Mouse (Mus musculus) CH12F3 (cell line): Measurements from ENCODE around the gene Chrm3.

Experiments used
- in situ Hi-C: fragments of 300-500 bp; cut with MboI; formaldehyde crosslinking; loops from 2 replicates; pipeline ENCODE4 v1.14.3; 2020; ENCODE audit warnings: low sequenced_read_pairs

The Chrm3 gene

GRCm38 (mm10) chr13:10237616-10238015, 123.0 kb downstream of the Chrm3 start:
- in situ Hi-C loops: no loop called here

GRCm38 (mm10) chr13:10236279-10236678, 124.4 kb downstream of the Chrm3 start:
- in situ Hi-C loops: no loop called here

- in situ Hi-C loops: no loop called here
These were observed 125.1 kb downstream of the Chrm3 start for GRCm38 (mm10) chr13:10235391-10236169.

GRCm38 (mm10) chr13:10220403-10220802, 140.2 kb downstream of the Chrm3 start:
- in situ Hi-C loops: no loop called here

GRCm38 (mm10) chr13:10212112-10212511, 148.5 kb downstream of the Chrm3 start:
- in situ Hi-C loops: no loop called here

GRCm38 (mm10) chr13:10210522-10211244, 150.0 kb downstream of the Chrm3 start:
- in situ Hi-C loops: no loop called here

GRCm38 (mm10) chr13:10199206-10199956, 161.3 kb downstream of the Chrm3 start:
- in situ Hi-C loops: no loop called here

- in situ Hi-C loops: no loop called here
These were observed 170.8 kb downstream of the Chrm3 start for GRCm38 (mm10) chr13:10189829-10190228.

GRCm38 (mm10) chr13:10187926-10188325, 172.7 kb downstream of the Chrm3 start:
- in situ Hi-C loops: no loop called here

GRCm38 (mm10) chr13:10183837-10184236, 176.8 kb downstream of the Chrm3 start:
- in situ Hi-C loops: no loop called here

- in situ Hi-C loops: no loop called here
These were observed 177.9 kb downstream of the Chrm3 start for GRCm38 (mm10) chr13:10182756-10183155.

- in situ Hi-C loops: no loop called here
These were observed 190.1 kb downstream of the Chrm3 start for GRCm38 (mm10) chr13:10170529-10170928.

GRCm38 (mm10) chr13:10163354-10163753, 197.3 kb downstream of the Chrm3 start:
- in situ Hi-C loops: no loop called here

GRCm38 (mm10) chr13:10157496-10157895, 203.2 kb downstream of the Chrm3 start:
- in situ Hi-C loops: no loop called here

- in situ Hi-C loops: no loop called here
These were observed 220.1 kb downstream of the Chrm3 start for GRCm38 (mm10) chr13:10140573-10140972.

- in situ Hi-C loops: no loop called here
These were observed 221.8 kb downstream of the Chrm3 start for GRCm38 (mm10) chr13:10138878-10139277.

GRCm38 (mm10) chr13:10131064-10131463, 229.6 kb downstream of the Chrm3 start:
- in situ Hi-C loops: no loop called here

- in situ Hi-C loops: no loop called here
These were observed 248.4 kb downstream of the Chrm3 start for GRCm38 (mm10) chr13:10112211-10112610.

- in situ Hi-C loops: no loop called here
These were observed 251.1 kb downstream of the Chrm3 start for GRCm38 (mm10) chr13:10109542-10109941.

GRCm38 (mm10) chr13:10107331-10107730, 253.3 kb downstream of the Chrm3 start:
- in situ Hi-C loops: no loop called here

- in situ Hi-C loops: no loop called here
These were observed 269.9 kb downstream of the Chrm3 start for GRCm38 (mm10) chr13:10090778-10091177.
